Mouse (Mus musculus) liver, adult 2 months (tissue): ENCODE data around the gene Ccr7.

Source experiments
- CTCF ChIP-seq: fragments of 200-500 bp; IDR thresholded peaks from 2 replicates; pipeline ENCODE4 v1.5.1; 2011; ENCODE audit warnings: low read depth, low read length, control low read depth
- POLR2A ChIP-seq: fragments of 200-500 bp; IDR thresholded peaks from 2 replicates; pipeline ENCODE4 v1.6.1; 2011; ENCODE audit warnings: low read length, control low read depth; ENCODE audit not compliant: insufficient read depth; ENCODE audit errors: extremely low read depth

- no peak for TF ChIP-seq CTCF
- TF ChIP-seq POLR2A = no peak
Observed at GRCm38 (mm10) chr11:99152323-99153144, 2.3 kb downstream of the Ccr7 start.
